Mouse (Mus musculus) limb, embryonic 13.5 days (tissue): Measurements from ENCODE around the gene Yaf2. TPM values are rescaled to one million over a fixed set of nuclear protein-coding genes. Genes with fewer than 3 reads are reported as not detected.
"Not testable (repeated sequence)": the region's sequence is repeated elsewhere in the genome, so short reads cannot be mapped to it uniquely, and the experiment has no call there.

Source experiments
- ATAC-seq: fragments of 200-750 bp; cut with Nextera tagmentation; 2 replicates; pipeline ENCODE4 v1.8.0; 2017; ENCODE audit warnings: low read depth, moderate number of reproducible peaks, moderate TSS enrichment; ENCODE audit not compliant: low FRiP score
- H3K27ac ChIP-seq: fragments of 300-500 bp; sonication (generic); 2 replicates; pipeline ENCODE4 v1.5.1; 2015; ENCODE audit warnings: inconsistent platforms, mild to moderate bottlenecking, moderate library complexity
- H3K27me3 ChIP-seq: fragments of 300-500 bp; sonication (generic); 2 replicates; pipeline ENCODE4 v1.6.1; 2015; ENCODE audit warnings: mild to moderate bottlenecking, inconsistent platforms
- H3K36me3 ChIP-seq: fragments of 300-500 bp; sonication (generic); 2 replicates; pipeline ENCODE4 v1.6.1; 2015; ENCODE audit warnings: inconsistent platforms, mild to moderate bottlenecking, moderate library complexity
- H3K4me1 ChIP-seq: fragments of 300-500 bp; sonication (generic); 2 replicates; pipeline ENCODE4 v1.6.1; 2015; ENCODE audit warnings: inconsistent platforms
- H3K4me2 ChIP-seq: fragments of 300-500 bp; sonication (generic); replicated peaks from 2 replicates; pipeline ENCODE4 v1.6.1; 2015; ENCODE audit warnings: inconsistent platforms, mild to moderate bottlenecking, moderate library complexity
- H3K4me3 ChIP-seq: fragments of 300-500 bp; sonication (generic); 2 replicates; pipeline ENCODE4 v1.5.1; 2015; ENCODE audit warnings: moderate library complexity, mild to moderate bottlenecking, inconsistent platforms
- H3K9ac ChIP-seq: fragments of 300-500 bp; sonication (generic); 2 replicates; pipeline ENCODE4 v1.6.1; 2015; ENCODE audit warnings: mild to moderate bottlenecking, inconsistent platforms
- H3K9me3 ChIP-seq: fragments of 300-500 bp; sonication (generic); 2 replicates; pipeline ENCODE4 v1.6.1; 2016; ENCODE audit warnings: inconsistent platforms
- WGBS: fragments of 180-500 bp; shearing (Covaris S2); methylation state at CpG from one replicate; pipeline ENCODE4 v1.1.7; 2015; 5-methylcytosine and 5-hydroxymethylcytosine counted together
- polyA plus RNA-seq: library from polyadenylated mRNA; unstranded; fragments of >200 nt; fragmentation: Nextera tagmentation; extraction: Ambion mirVana; gene quantifications from 2 replicates; pipeline ENCODE4 v1.2.1, GENCODE M21; 2015

The Yaf2 gene
- polyA plus RNA-seq, 1 experiment from 2014 or later = 66.4 TPM

DNA sequence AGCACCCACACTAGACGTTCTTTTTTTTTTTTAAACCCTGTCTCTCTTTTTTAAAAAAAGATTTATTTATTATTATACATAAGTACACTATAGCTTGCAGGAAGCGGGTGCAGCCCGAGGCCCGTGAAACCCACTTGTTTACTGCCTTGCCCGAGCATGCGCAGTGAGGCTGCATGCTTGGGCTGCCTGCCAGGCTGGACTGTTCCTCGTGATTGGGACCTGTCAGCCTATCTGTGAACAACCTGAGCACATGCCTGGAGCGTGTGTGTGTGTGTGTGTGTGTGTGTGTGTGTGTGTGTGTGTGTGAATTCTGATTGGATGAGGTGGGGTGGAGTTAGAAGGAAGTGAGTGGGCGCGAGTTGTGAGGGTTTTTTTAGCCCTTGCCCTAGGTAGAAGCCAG, 100.3 kb downstream of the Yaf2 start:
- peaks cover 33% of the 10 kb centered on the region for H3K36me3 ChIP-seq
- H3K4me3 ChIP-seq, H3K4me2 ChIP-seq, H3K27me3 ChIP-seq, ATAC-seq, H3K9ac ChIP-seq, H3K27ac ChIP-seq, H3K4me1 ChIP-seq: not testable (repeated sequence)
- H3K9me3 ChIP-seq = peaks cover 15% of the 10 kb centered on the region; the same call in 1 of the 2 replicates
- WGBS = 86% methylated on average over 10 of the region's 10 CpGs

Other genes starting within 250 kb of the Yaf2 start
- 17.6 and 18.0 TPM in 2 replicates for gene Gxylt1, start 61.8 kb downstream of the Yaf2 start, polyA plus RNA-seq
- 149 and 162 TPM in 2 replicates for gene Zcrb1, start 61.4 kb upstream of the Yaf2 start, polyA plus RNA-seq
- gene Pphln1, start 61.4 kb upstream of the Yaf2 start, polyA plus RNA-seq = 57.1 and 62.8 TPM in 2 replicates